Mouse (Mus musculus) ovary, adult 18-20 months (tissue): ENCODE measurements around the gene Ano2.

Experiments used
- DNase-seq: peaks from one replicate; pipeline ENCODE4 v3.0.0; 2022; ENCODE audit warnings: low spot score, mixed read lengths

Gene Ano2

DNA sequence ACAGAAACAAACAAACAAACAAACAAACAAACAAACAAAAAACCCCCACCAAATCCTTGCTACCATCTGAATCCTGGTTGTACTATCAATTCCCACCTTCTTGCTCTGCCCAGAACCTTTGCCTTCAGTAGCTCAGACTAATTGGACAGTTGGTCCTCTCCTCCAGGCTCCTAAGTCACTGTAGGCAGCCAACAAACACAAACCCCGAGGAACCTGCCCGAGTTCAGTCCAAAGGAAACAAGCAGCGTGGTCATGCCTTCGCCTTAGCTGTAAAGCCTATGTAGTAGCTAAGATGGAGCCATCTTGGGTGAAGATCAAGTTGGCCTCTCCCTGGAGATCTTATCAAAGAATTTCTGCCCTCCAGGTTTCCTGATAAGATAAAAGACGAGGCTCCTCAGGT lies 362.9 kb downstream of the Ano2 start:
- DNase-seq, result no peak

- DNase-seq, result no peak
Measured at GRCm38 (mm10) chr6:126057706-126058105, 367.5 kb downstream of the Ano2 start.

DNA sequence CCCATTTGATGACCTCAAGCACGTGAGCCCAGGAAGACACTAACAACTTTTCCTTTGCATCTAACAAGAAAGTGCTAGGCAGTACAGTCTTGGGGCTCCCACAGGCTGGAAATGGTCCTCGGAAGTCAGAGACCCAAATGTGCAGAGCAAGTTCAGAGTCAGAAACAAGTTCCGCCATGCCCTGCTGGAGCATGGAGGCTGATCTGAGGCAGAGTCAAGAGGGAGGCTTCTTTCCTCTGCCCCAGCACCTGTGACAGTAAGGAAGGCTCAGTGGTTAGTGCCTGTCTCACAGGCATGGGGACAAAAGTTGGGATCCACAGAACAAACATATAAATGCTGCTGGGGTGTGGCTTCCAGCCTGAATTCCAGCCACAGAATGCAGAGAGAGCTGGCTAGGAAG lies 390.3 kb downstream of the Ano2 start:
- no peak for DNase-seq

DNA sequence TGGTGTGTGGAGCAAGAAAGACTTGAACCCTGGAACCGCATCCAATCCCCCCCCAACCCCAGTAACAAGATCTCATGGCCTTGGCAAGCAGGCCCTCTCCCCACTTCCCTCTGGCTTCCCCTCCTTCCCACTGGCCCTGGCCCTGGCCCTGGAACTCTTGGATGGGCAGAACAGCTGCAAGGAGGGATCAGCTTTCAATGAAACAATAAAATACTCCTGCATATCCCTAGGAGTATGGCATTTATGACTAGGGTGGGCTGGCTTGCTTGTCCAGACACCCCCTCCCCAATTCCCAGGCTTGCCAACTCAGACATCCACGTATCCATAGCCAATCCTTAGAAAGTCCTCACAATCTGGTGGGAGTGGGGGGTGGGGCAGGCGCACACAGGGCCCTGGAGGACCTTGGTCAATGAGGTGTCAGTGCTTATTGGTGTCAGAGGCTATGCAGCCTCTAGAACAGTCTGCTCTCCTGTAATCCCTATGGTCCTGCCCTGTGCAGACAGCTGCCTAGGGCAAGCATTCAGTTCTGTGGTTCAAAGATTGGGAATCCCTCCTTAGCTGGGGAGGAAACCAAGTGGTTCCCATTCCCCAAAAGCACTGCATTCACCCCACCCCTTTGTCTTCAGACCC lies 396.2 kb downstream of the Ano2 start:
- no peak for DNase-seq

DNA sequence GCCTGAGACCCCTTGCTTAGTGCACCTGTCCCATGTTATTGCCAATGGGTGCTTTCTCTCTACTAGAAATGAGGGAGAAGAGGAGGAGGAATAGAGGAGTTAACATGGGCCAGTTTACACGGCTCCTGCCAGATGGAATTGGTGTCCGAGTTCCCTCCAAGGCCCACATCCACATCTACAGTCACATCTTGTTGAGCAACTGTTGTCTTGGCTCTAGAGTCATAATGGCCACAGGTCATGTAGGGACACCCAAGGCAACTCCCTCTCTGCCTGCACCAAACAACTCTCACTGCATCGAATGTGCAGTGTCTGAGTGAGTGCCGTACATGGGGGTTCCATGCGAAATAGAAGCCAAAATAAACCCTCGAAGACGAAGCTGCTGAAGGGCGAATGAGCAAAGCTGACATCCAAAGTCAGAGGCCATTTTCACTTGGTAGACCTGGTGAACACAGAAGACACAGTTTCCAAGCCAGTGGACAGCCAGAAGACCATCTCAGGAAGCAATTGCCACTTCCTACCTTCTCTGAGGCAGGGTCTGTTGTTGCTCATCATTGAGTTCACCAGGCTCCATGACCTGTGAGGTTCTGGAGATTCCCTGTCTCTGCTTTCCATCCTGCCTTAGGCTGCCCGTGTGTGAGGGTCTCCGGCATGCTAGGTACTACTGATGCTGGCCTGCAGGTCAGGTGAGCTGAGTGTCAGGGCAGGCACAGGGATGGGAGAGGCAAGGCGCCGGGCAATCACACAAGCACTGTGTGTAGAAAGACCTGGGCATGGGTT lies 398.5 kb downstream of the Ano2 start:
- DNase-seq, result no peak
